Mouse (Mus musculus) small intestine, adult 2 months (tissue): ENCODE measurements at regions not wholly inside any gene's neighbourhood (a gene's known extent, or its start where the extent isn't known, plus 50 kb on each side); places are given as distances from the start of the nearest gene placed in this dataset.

Source experiments
- H3K27ac ChIP-seq: fragments of 200-500 bp; 2 replicates; pipeline ENCODE4 v1.5.1; 2012; ENCODE audit warnings: low read depth, low read length, control low read depth, inconsistent platforms; ENCODE audit not compliant: insufficient read depth
- H3K27me3 ChIP-seq: fragments of 200-500 bp; 2 replicates; pipeline ENCODE4 v1.6.1; 2012; ENCODE audit warnings: mild to moderate bottlenecking, moderate library complexity, low read length, inconsistent platforms; ENCODE audit not compliant: control insufficient read depth, insufficient read depth
- H3K36me3 ChIP-seq: fragments of 200-500 bp; 2 replicates; pipeline ENCODE4 v1.6.1; 2012; ENCODE audit warnings: mild to moderate bottlenecking, low read length, control low read depth, inconsistent platforms; ENCODE audit not compliant: control insufficient read depth, insufficient read depth
- H3K4me1 ChIP-seq: fragments of 200-500 bp; 2 replicates; pipeline ENCODE4 v1.6.1; 2012; ENCODE audit warnings: low read length, inconsistent platforms, mixed read lengths; ENCODE audit not compliant: control insufficient read depth, insufficient read depth, insufficient read length
- H3K4me3 ChIP-seq: fragments of 200-500 bp; 2 replicates; pipeline ENCODE4 v1.5.1; 2012; ENCODE audit warnings: low read depth, mild to moderate bottlenecking, control low read depth, inconsistent platforms, low read length, moderate library complexity
- CTCF ChIP-seq: fragments of 200-500 bp; IDR thresholded peaks from 2 replicates; pipeline ENCODE4 v1.5.1; 2012; ENCODE audit warnings: low read depth, mild to moderate bottlenecking, control low read depth, inconsistent platforms, low read length, moderate library complexity, mixed read lengths; ENCODE audit not compliant: insufficient replicate concordance, insufficient read length; ENCODE audit errors: extremely low read depth
- POLR2A ChIP-seq: fragments of 200-500 bp; IDR thresholded peaks from 2 replicates; pipeline ENCODE4 v1.6.1; 2012; ENCODE audit warnings: low read depth, mild to moderate bottlenecking, control low read depth, inconsistent platforms, low read length, moderate library complexity
- WGBS: fragments of 180-500 bp; shearing (Covaris S2); methylation state at CpG from one replicate; pipeline ENCODE4 v1.1.7; 2018; 5-methylcytosine and 5-hydroxymethylcytosine counted together

DNA sequence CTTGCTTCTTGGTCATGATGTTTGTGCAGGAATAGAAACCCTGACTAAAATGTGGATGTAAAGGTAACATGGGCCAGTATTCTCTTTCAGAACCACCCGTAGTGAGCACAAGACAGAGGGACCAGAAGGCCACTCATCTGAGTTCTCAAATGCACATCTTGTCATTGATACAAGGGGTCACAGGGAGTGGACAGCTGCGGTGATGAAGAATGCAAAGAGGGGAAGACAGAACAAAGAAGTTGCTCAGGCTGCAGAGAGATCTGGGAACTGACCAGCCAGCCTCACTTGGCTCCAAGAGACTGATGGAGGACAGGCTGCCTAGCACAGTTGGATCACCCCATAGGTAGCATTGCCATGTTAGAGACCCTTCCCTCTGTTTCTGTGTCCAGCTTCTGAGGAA lies 181.1 kb downstream of the Xxylt1 start:
- Histone ChIP-seq H3K4me1 (no peaks in the 10 kb centered on the region), H3K36me3 (no peaks in the 10 kb centered on the region), H3K27ac (no peak overlapping the region), H3K27me3 (no peaks in the 10 kb centered on the region), H3K4me3 (no peak overlapping the region)
- WGBS, result 97% methylated on average over 2 of the region's 2 CpGs
- no peak for TF ChIP-seq POLR2A
- TF ChIP-seq CTCF, result no peak

DNA sequence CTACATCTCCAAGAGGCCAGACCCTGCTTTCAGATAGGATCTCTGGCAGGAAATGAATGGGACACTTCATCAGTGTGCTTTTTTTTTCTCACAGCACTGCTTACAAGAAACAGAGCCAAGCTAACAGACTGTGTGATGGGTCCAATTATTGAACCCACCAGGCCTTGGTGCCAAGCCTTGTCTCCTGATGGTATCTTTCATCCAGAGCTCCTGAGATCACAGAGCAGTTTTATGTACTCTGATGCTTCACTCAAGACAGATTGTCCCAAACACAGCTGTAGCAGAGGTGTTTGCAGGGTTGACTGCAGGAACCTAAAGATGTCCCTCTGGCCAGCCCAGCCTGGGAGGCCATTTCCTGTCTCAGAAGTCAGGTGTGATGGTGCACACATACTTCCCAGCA lies 179.9 kb downstream of the Xxylt1 start:
- Histone ChIP-seq H3K36me3 (no peaks in the 10 kb centered on the region), H3K4me1 (no peaks in the 10 kb centered on the region), H3K27me3 (no peaks in the 10 kb centered on the region), H3K27ac (no peak overlapping the region), H3K4me3 (no peak overlapping the region)
- TF ChIP-seq CTCF, result no peak
- no peak for TF ChIP-seq POLR2A
